Mouse (Mus musculus) left cerebral cortex, adult 18-20 months (tissue): ENCODE measurements at regions not wholly inside any gene's neighbourhood (a gene's known extent, or its start where the extent isn't known, plus 50 kb on each side); places are given as distances from the start of the nearest gene placed in this dataset.
A peak's percentile ranks its signal among the peaks of the same experiment; 100 is the strongest.

Experiments used
- DNase-seq, 2 experiments: peaks; one replicate each; pipeline ENCODE4 v3.0.0; 2021 to 2022; ENCODE audit warnings: low spot score in 2 of 2, mixed read lengths in 1 of 2

DNA sequence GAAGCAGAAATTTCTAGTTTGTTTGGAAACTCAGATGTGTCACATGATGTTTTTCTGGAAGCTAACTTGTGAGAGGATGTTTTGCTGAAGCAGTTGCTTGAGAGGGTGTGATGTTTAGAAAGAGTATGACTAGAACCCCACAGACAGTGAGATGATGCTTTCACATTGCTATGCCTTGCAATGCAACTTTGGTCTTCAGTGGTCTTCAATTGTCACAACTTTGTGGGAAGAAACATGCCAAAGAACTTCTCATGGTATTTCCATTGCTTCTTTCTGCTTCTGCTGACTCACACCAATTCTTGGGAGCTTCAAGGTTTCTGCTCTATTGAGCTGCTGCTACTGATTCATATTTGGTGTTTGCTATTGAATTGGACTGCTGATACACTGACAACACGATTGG lies 365.3 kb upstream of the Tmem229a start:
- DNase-seq = no peak

DNA sequence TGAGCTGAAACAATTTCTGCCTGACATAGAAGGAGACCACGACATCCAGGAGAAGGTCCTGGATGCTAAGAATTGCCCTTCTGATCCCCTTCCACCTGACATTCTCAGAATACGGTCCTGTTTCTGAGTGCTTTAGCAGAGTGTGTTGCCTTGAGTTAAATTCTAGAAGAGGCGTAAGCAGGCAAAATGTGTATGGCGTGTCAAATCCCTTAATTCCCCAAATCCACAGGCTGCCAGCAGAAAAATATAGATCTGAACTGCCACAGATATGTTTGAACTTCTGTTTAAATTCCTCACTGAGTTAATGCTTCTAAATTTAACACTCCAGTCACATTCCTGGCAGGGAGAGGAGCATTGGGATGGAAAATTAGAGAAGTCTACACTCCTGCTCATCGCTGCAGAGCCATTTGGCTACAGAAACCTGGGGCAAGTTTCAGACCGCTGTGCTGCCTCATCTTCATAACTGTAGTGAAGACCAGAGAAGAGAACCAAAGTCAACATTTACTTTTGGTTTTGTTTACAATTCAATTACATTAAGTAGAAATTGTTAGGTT lies 364.3 kb upstream of the Tmem229a start:
- no peak for DNase-seq

DNA sequence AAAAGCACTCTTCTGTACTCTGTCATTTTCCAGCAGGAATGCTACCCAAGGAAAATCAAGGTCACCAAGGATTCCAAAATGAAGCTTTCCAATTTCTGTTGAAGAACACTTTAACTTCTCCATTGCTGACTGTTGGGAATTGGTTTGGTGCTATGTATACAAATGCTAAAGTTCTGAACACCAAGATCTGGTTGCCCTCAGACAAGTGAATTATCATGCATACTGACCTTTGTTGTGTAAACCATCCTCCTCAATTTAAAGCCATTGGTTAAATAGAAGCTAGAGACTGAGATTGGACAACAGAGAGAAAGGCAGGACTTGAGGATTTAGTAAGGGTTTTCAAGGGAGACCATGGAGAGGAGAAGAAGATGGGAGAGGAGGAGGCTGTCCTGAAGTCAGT lies 351.4 kb upstream of the Tmem229a start:
- DNase-seq = no peak

DNA sequence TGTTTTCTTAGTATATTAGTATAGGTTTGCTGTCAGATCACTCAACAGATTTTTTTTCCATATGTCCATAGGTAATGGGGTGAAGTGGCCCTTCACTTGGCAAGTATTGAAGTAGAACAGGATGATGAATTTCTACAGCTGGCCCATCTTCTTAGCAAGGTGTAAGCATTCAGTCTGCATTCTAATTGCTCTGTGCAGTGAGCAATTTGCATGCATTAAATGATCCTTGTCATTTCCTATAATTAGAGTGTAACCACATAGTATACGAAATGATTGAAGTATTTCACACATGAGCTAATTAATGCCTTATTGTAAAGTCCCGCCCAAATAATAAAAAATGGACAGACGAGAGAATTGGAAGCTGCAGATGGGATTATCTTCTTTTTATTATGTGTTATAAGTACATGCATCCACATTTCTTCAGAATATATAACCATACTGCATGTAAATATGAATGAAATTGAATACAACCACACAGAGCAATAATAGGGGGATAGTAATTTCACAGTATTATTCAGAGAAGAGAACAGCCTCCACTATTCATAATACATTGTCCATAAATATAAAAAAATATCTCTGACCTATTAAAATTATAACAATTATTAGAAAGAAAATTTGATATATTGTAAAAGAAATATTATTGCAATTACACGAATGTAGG lies 348.9 kb upstream of the Tmem229a start:
- no peak for DNase-seq

DNA sequence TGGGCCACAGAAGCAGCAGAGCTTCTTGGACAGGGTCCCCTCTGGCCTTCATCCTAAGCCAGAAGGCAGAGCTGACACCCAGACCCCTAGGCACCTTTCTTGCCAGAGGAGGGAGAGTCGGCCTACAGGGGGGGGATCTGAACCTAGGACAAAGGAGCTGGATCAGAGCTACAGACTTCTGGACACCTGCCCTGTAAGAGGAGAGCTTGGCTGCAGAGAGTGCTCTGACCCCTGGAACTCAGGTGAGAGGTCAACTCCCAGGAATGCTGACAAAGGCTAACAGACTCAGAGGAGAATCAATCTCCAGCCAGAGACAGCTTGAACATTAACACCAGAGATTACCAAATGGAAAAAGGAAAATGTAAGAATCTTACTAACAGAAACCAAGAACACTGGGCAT lies 335.5 kb upstream of the Tmem229a start:
- no peak for DNase-seq

DNA sequence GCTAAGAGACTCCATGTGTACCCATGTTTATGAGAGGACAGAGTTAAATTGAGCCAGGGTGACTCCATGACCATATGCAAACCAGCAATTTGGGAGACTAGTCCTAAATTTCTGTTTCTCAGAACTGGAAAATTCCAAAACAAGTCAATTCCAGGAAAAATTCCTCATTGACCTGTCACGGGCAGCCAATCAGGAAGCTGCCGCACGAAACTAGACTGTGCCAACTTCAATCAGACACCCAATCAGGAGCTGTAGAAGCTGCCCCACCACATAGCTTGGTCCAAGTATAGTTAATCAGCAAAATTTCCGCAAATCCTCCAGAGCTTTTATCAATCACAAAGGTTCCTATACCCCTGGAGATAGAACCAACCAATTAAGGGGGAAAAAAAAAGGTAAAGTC lies 331.5 kb upstream of the Tmem229a start:
- no peak for DNase-seq

DNA sequence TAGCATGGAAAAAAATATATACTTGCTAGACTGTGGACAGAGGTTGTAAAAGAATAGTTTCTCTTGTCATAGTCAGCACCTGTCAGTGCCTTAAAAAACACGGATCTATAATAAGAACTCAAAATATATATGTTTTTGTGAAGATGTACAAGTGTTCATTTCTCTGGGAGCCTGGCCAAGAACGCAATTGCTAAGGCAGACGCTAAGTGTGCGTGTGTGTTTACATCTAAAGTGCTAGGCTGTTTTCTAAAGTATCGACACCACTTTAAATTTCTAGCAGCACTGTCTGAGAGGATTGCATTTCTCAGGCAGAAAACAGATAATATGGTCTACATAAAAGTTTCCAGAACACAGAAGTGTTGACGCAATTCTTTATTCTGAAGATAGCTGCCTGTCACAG lies 330.2 kb upstream of the Tmem229a start:
- DNase-seq = no peak

DNA sequence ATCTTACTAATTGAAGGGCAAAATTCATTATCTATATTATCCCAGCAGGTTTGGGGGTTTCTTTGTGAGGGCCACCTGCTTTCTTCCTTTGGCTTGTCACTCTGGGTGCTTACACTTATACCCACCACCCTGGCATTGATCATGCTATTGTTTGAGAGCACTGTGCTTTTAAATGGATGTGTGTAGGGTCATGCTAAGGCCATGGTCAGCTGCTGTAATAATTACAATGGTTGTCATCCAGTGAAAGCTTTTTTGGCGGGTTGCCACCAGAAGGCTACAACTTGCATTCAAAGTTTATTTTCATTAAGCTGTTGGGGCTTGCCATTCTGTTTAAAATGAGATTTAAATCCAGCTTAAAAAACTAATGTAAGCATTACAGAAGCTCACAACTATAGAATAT lies 322.4 kb upstream of the Tmem229a start:
- no peak for DNase-seq

DNA sequence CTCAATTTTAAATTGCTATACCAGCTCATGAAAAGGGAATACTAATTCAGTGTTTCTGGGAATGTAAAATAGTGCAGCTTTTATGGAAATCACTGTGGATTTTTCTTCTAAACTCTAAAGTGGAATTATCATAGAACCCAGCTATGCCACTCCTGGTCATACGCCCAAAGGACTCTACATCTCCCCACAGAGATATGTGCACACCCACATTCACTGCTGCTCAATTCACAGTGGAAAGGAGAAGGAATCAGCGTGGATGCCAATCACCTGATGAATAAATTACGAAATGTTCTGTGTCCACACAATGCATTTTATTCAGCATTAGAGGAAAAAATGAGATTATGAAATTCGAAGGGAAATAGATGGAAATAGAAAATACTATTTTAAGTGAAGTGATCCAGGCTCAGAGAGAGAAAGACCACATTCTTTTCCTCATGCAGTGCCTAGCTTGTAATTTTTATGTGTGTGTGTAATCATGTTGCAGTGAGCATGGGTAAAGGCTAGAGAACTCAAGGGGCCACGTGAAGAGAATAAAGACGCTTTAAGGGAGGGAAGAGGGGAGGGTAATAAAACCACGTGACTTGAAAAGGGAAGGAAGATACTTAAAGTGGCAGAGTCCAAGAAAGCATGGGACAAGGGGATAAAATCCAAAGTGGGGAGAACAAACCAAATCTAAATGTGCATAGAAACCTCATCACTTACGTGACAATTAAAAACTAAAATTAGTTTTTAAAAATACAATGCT lies 321.8 kb upstream of the Tmem229a start:
- DNase-seq = peak in 1 of 2 experiments; percentile 8

DNA sequence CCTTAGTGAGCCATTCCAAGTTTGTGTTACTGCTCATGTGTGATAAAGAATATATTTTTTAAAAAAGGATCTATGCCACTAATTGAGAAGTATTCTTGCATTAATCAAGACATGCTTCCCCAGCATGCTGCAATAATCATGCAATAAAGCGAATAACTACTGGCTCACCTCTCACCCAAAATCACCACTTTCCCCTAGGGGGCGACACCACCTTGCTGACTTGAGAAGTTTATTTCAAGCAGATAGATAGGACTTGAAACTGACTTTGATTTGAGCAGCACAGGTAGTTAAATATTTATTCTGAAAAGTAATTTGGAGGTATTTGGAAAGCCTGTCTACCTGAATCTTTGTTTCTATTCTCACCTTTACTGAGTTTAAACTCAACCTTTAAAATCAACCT lies 320.1 kb upstream of the Tmem229a start:
- peak; percentile 6 to 35 for DNase-seq

DNA sequence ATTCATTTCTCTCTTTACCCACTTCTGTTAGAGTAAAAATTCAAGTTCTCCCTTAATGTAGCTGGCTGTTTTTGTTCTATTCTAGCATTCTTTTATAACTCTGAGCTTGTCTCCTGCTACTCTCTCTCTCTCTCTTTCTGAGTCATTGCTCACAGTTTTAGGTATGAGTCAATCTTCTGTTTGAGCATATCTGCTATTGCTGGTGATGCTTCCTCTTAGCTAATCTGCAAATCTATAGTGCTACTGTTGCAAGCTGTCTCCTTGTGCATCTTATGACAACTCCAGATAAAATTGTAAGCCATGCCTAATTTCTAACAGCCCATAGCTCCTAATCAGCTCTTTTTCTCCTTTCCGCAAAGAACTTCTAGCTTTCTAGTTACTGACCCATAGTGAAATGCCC lies 304.5 kb upstream of the Tmem229a start:
- no peak for DNase-seq

DNA sequence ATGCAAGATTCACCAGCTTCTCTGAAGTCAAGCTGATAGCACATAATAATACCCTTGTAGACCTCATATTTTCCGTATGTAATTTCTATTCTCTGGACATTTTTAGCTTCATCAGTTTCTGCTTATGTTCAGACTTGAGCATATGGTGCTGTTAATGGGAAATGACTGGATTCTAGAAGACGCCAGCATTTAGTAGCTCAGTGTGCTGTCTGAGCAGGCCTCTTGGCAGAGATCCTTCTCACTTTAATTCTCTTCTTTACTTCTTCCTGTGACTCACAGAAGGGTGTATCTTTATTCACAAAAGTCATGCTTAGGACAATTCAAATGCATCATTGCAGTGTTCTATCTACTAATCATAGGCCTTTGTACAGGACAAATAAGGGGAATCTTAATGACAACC lies 299.7 kb upstream of the Tmem229a start:
- no peak for DNase-seq

DNA sequence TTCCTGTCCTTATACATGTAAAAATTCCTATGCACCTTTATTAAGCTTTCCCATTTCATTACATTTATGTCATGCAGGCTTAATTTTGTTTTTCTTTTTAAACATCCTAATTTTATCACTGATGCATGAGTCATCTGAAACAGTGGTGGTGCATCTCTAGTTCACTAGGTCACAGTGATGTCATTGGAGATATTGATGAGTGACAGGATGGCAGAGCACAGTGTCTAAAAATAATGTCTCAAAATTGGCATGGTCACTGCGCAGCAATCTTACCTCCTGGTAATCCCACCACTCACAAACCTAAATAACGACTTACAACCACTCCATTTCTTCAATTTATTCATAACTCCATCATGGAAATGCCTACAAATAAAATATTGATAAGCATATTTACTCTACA lies 280.9 kb upstream of the Tmem229a start:
- no peak for DNase-seq

DNA sequence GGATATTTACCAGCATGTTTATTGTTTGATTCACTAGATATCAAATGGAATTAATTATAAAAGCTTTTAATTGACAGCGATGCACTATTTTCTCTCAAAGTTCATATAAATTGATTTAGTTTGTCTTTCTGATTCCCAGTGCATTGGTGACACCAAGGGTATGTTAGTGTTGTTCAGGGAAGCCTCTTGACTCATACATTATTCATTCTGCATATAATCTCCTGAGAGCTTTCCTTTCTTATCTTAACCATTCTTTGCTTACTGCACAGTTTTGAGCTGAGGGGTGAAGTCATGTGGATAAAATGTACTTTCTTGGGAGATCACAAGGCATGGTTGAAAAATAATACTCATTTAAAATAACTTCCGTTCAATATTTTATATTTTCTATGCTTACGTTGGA lies 280.5 kb upstream of the Tmem229a start:
- DNase-seq = no peak
